In genomic region chr17:24169317-24170065, GRCm38 (mm10) we compare ENCODE assay signal across 8 mouse cellular contexts. TPM values are rescaled to one million over a fixed set of nuclear protein-coding genes. Genes with fewer than 3 reads are reported as not detected.
DNase-seq lines count a peak whose midpoint lies in the region; ATAC-seq and TF ChIP-seq lines count a peak whose summit lies in the region.

TSS of gene Atp6v0c (minus strand) at chr17:24169702.

- H3ac ChIP-seq in C2C12 (ENCODE audit: control insufficient read depth, insufficient read length, low read depth): peak within 1 kb of the TSS; percentile 100

- H3K27me3 ChIP-seq in C2C12 (ENCODE audit: control insufficient read depth, insufficient read depth, insufficient read length): no peaks in the 10 kb centered on the region
- no peaks in the 10 kb centered on the region for H3K27me3 ChIP-seq in erythroblast, embryonic 14.5 days (ENCODE audit: control insufficient read depth)
- no peaks in the 10 kb centered on the region for H3K27me3 ChIP-seq in heart, embryonic 12.5 days (replicated peaks)
- H3K27me3 ChIP-seq in kidney, postnatal 0 days (ENCODE audit: insufficient read depth, low read length): no peaks in the 10 kb centered on the region
- no peaks in the 10 kb centered on the region for H3K27me3 ChIP-seq in liver, embryonic 11.5 days (replicated peaks; ENCODE audit: control insufficient read depth, insufficient read depth, low read length)
- no peaks in the 10 kb centered on the region for H3K27me3 ChIP-seq in stomach, embryonic 14.5 days (ENCODE audit: control insufficient read depth, insufficient read depth, low read length)

- no peaks in the 10 kb centered on the region for H3K9me3 ChIP-seq in erythroblast, embryonic 14.5 days (ENCODE audit: control insufficient read depth, low read length)
- no peaks in the 10 kb centered on the region for H3K9me3 ChIP-seq in heart, embryonic 12.5 days (replicated peaks)
- H3K9me3 ChIP-seq in kidney, postnatal 0 days (replicated peaks; ENCODE audit: low read length): no peaks in the 10 kb centered on the region
- H3K9me3 ChIP-seq in liver, embryonic 11.5 days (ENCODE audit: control insufficient read depth, low read length): no peaks in the 10 kb centered on the region
- no peaks in the 10 kb centered on the region for H3K9me3 ChIP-seq in stomach, embryonic 14.5 days (ENCODE audit: control insufficient read depth, low read depth, low read length)

- H3K4me2 ChIP-seq in heart, embryonic 12.5 days: peak within 1 kb of the TSS; percentile 84
- peak within 1 kb of the TSS; percentile 74 for H3K4me2 ChIP-seq in kidney, postnatal 0 days (ENCODE audit: low read length)
- peak within 1 kb of the TSS; percentile 76 for H3K4me2 ChIP-seq in liver, embryonic 11.5 days
- H3K4me2 ChIP-seq in stomach, embryonic 14.5 days (replicated peaks; ENCODE audit: low read depth, low read length): peak within 1 kb of the TSS; percentile 71

- H3K36me3 ChIP-seq in C2C12 (ENCODE audit: control insufficient read depth, insufficient read depth): peaks cover 22% of the 10 kb centered on the region
- peaks cover 45% of the 10 kb centered on the region for H3K36me3 ChIP-seq in erythroblast, embryonic 14.5 days (ENCODE audit: control insufficient read depth)
- peaks cover 28% of the 10 kb centered on the region for H3K36me3 ChIP-seq in heart, embryonic 12.5 days
- peaks cover 4% of the 10 kb centered on the region; the same call in 1 of the 2 replicates for H3K36me3 ChIP-seq in kidney, postnatal 0 days (ENCODE audit: insufficient read depth, low read length)
- peaks cover 23% of the 10 kb centered on the region; the same call in 1 of the 2 replicates for H3K36me3 ChIP-seq in liver, embryonic 11.5 days (ENCODE audit: control insufficient read depth, insufficient read depth, low read length)
- peaks cover 22% of the 10 kb centered on the region; the same call in 1 of the 2 replicates for H3K36me3 ChIP-seq in stomach, embryonic 14.5 days (ENCODE audit: control insufficient read depth, insufficient read depth, low read length)

- peak; percentile 97 for DNase-seq in brain, embryonic 14.5 days (ENCODE audit: low read depth)
- peak; percentile 96 for DNase-seq in kidney, postnatal 0 days (ENCODE audit: low spot score)
- peak; percentile 95 for DNase-seq in liver, embryonic 11.5 days (ENCODE audit: low spot score)
- peak; percentile 98 for DNase-seq in naive thymus-derived CD4-positive, alpha-beta T cell, adult 2 months (ENCODE audit: low read depth)

- H3K9ac ChIP-seq in heart, embryonic 12.5 days: peak within 1 kb of the TSS; percentile 83
- H3K9ac ChIP-seq in kidney, postnatal 0 days (ENCODE audit: low read depth, low read length): peak within 1 kb of the TSS; percentile 87
- H3K9ac ChIP-seq in liver, embryonic 11.5 days (ENCODE audit: low read depth, low read length): peak within 1 kb of the TSS; percentile 91
- H3K9ac ChIP-seq in stomach, embryonic 14.5 days (replicated peaks; ENCODE audit: low read depth, low read length): peak within 1 kb of the TSS; percentile 74

- peaks cover 42% of the 10 kb centered on the region for H3K79me2 ChIP-seq in C2C12 (ENCODE audit: control insufficient read depth, insufficient read depth)

- H3K4me1 ChIP-seq in erythroblast, embryonic 14.5 days (ENCODE audit: control insufficient read depth): peaks cover 74% of the 10 kb centered on the region
- H3K4me1 ChIP-seq in heart, embryonic 12.5 days (replicated peaks): peaks cover 34% of the 10 kb centered on the region
- peaks cover 6% of the 10 kb centered on the region for H3K4me1 ChIP-seq in kidney, postnatal 0 days (replicated peaks; ENCODE audit: insufficient read depth, low read length)
- peaks cover 20% of the 10 kb centered on the region for H3K4me1 ChIP-seq in liver, embryonic 11.5 days (replicated peaks; ENCODE audit: control insufficient read depth, insufficient read depth, low read length)
- H3K4me1 ChIP-seq in stomach, embryonic 14.5 days (ENCODE audit: control insufficient read depth, insufficient read depth, low read length): peaks cover 14% of the 10 kb centered on the region

- no peak for TF ChIP-seq CTCF in C2C12 (IDR thresholded peaks at IDR 0.05; ENCODE audit: control insufficient read depth, insufficient read depth, insufficient read length)
- TF ChIP-seq CTCF in brain, embryonic 14.5 days (IDR thresholded peaks at IDR 0.05; ENCODE audit: borderline replicate concordance, extremely low read depth, insufficient read depth, insufficient read length): 0 out of 2 replicates have a peak, but pooled peaks have one; percentile 4
- TF ChIP-seq CTCF in kidney, postnatal 0 days (IDR thresholded peaks at IDR 0.05; ENCODE audit: low read depth): peak; percentile 37; the same call in 1 of the 2 replicates

- TF ChIP-seq POLR2A in brain, embryonic 14.5 days (IDR thresholded peaks at IDR 0.05; ENCODE audit: borderline replicate concordance, extremely low read depth, insufficient read depth, insufficient read length, poor library complexity, severe bottlenecking): peak; percentile 71; the same call in 1 of the 2 replicates

- H3K79me3 ChIP-seq in C2C12 (ENCODE audit: low read depth): peaks cover 31% of the 10 kb centered on the region

- H3K27ac ChIP-seq in heart, embryonic 12.5 days (ENCODE audit: poor library complexity, severe bottlenecking): peak within 1 kb of the TSS; percentile 95
- peak within 1 kb of the TSS; percentile 92 for H3K27ac ChIP-seq in kidney, postnatal 0 days
- H3K27ac ChIP-seq in liver, embryonic 11.5 days (ENCODE audit: low read depth, low read length): peak within 1 kb of the TSS; percentile 94
- H3K27ac ChIP-seq in stomach, embryonic 14.5 days (ENCODE audit: low read length): peak within 1 kb of the TSS; percentile 95

- H3K4me3 ChIP-seq in C2C12 (ENCODE audit: insufficient read depth, poor library complexity, severe bottlenecking): peak within 1 kb of the TSS; percentile 89
- peak within 1 kb of the TSS; percentile 72 for H3K4me3 ChIP-seq in erythroblast, embryonic 14.5 days (replicated peaks)
- peak within 1 kb of the TSS; percentile 69 for H3K4me3 ChIP-seq in heart, embryonic 12.5 days
- peak within 1 kb of the TSS; percentile 54 for H3K4me3 ChIP-seq in kidney, postnatal 0 days (replicated peaks; ENCODE audit: low read depth, low read length)
- peak within 1 kb of the TSS; percentile 82 for H3K4me3 ChIP-seq in liver, embryonic 11.5 days (ENCODE audit: low read depth, low read length)
- H3K4me3 ChIP-seq in stomach, embryonic 14.5 days (ENCODE audit: low read depth, low read length): peak within 1 kb of the TSS; percentile 94

- WGBS in heart, embryonic 12.5 days: under 1% methylated on average over 58 of the region's 58 CpGs
- under 1% methylated on average over 57 of the region's 58 CpGs for WGBS in kidney, postnatal 0 days
- WGBS in liver, embryonic 11.5 days: under 1% methylated on average over 57 of the region's 58 CpGs
- WGBS in stomach, embryonic 14.5 days: under 1% methylated on average over 58 of the region's 58 CpGs

- peak; percentile 92 for ATAC-seq in heart, embryonic 12.5 days (ENCODE audit: insufficient number of reproducible peaks, low FRiP score)
- ATAC-seq in kidney, postnatal 0 days (replicated peaks; ENCODE audit: low FRiP score, low read depth): peak; percentile 85
- peak; percentile 83 for ATAC-seq in liver, embryonic 11.5 days (replicated peaks; ENCODE audit: low FRiP score)
- ATAC-seq in stomach, embryonic 14.5 days (ENCODE audit: insufficient number of reproducible peaks, insufficient read depth, low FRiP score, low read depth): peak; percentile 90

TF ChIP-seq in C2C12, 6 proteins besides CTCF, POLR2A, EP300 and RAD21:
- TF ChIP-seq MYOD1 (IDR thresholded peaks at IDR 0.05; ENCODE audit: control insufficient read depth, insufficient read length, low read depth) (no peak), USF1 (IDR thresholded peaks at IDR 0.05; ENCODE audit: low read depth) (peak; percentile 89)

RNA-seq across cellular contexts. Expression of gene Atp6v0c, which starts in this region (rescaled TPM):
- 377 TPM for polyA plus RNA-seq in C2C12 (2012; fragmentation: generic; extraction: Trizol)
- 1,361 and 1,487 TPM in 2 replicates for polyA plus RNA-seq in brain, embryonic 14.5 days (2012; rRNA removed)
- 65.8 and 80.2 TPM in 2 replicates for polyA plus RNA-seq in erythroblast, embryonic 14.5 days (2012)
- 534 and 535 TPM in 2 replicates for polyA plus RNA-seq in heart, embryonic 12.5 days (2016; fragmentation: Nextera tagmentation; extraction: Ambion mirVana)
- polyA plus RNA-seq in kidney, postnatal 0 days (2015; fragmentation: Nextera tagmentation; extraction: Ambion mirVana): 974 and 1,011 TPM in 2 replicates
- 476 and 499 TPM in 2 replicates for polyA plus RNA-seq in liver, embryonic 11.5 days (2014; fragmentation: Nextera tagmentation; extraction: Ambion mirVana)
- polyA plus RNA-seq in stomach, embryonic 14.5 days (2014; fragmentation: Nextera tagmentation; extraction: Ambion mirVana): 506 and 549 TPM in 2 replicates

Comparison
In these comparisons a context has a peak if more than half of its experiments do, and no peak if none do; other contexts are left out.
1. Peak in every context shown above with its lines: DNase-seq, ATAC-seq, H3K4me3 ChIP-seq and H3K27ac ChIP-seq.